Mouse (Mus musculus) ES-Bruce4 (cell line): ENCODE measurements around the gene Pnpla7.

ENCODE experiments used
- CTCF ChIP-seq: IDR thresholded peaks from one replicate; pipeline ENCODE4 v1.8.1; 2011; ENCODE audit warnings: low read depth, low read length
- EP300 ChIP-seq: IDR thresholded peaks from 2 replicates; pipeline ENCODE4 v1.6.1; 2011; ENCODE audit warnings: low read depth, low read length; ENCODE audit not compliant: insufficient read depth
- POLR2A ChIP-seq: IDR thresholded peaks from one replicate; pipeline ENCODE4 v1.8.1; 2011; ENCODE audit warnings: low read length; ENCODE audit not compliant: insufficient read depth

- no peak for TF ChIP-seq CTCF
- TF ChIP-seq POLR2A: no peak
- TF ChIP-seq EP300: no peak
These were observed 33.7 kb upstream of the Pnpla7 start for GRCm38 (mm10) chr2:24942092-24942491.
